Mouse (Mus musculus) ovary, adult 18-20 months (tissue): Measurements from ENCODE around the gene Afdn.
"Not testable (repeated sequence)": the region's sequence is repeated elsewhere in the genome, so short reads cannot be mapped to it uniquely, and the experiment has no call there.

ENCODE experiments used
- DNase-seq: peaks from one replicate; pipeline ENCODE4 v3.0.0; 2022; ENCODE audit warnings: low spot score, mixed read lengths

Gene Afdn

DNA sequence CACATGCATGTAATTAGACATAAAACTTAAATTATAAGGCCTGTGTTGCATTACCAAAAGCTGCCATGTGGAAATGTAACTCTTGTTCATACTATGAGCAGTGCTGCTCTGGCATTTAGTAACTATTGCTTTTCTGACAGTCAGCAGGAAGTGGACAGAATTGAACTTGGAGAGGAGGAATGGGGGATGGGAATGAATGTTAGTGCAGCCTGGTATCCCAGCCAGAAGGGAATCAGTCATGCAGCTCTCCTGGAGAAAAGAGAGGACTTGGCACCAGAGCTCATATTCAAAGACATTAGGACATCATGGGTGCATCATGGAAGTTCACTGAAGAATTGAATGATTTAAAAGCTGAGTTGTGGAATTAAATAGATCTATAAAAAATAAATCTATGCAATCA lies 117.1 kb downstream of the Afdn start:
- DNase-seq: no peak

GRCm38 (mm10) chr17:13879731-13880130 lies 119.4 kb downstream of the Afdn start:
- DNase-seq: no peak

- no peak for DNase-seq
Measured at GRCm38 (mm10) chr17:13883540-13883939, 123.2 kb downstream of the Afdn start.

GRCm38 (mm10) chr17:13889818-13890434 lies 129.6 kb downstream of the Afdn start:
- DNase-seq: no peak

DNA sequence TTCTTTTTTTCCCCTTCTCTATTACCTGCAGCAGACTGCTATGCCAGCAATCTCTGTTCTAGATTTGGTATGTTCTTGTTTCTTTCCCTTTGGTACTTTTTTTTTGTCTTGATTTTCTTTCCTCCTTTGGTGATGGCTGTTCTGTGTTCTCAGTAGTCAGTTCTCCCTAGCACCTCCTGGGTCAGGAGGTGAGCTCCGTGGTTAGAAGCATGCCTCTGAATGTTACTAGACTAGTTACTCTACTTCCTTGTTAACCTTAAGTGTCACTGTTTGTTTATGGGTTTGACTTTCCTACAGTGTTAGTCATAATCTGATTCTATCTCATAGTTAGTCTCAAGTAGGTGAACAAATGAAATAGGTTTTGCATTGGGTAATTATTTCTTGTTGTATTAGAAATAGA lies 130.6 kb downstream of the Afdn start:
- no peak for DNase-seq

GRCm38 (mm10) chr17:13898838-13899237 lies 138.5 kb downstream of the Afdn start:
- no peak for DNase-seq

- no peak for DNase-seq
Measured at GRCm38 (mm10) chr17:13899241-13899640, 138.9 kb downstream of the Afdn start.

GRCm38 (mm10) chr17:13903793-13904192 lies 143.5 kb downstream of the Afdn start:
- no peak for DNase-seq

DNA sequence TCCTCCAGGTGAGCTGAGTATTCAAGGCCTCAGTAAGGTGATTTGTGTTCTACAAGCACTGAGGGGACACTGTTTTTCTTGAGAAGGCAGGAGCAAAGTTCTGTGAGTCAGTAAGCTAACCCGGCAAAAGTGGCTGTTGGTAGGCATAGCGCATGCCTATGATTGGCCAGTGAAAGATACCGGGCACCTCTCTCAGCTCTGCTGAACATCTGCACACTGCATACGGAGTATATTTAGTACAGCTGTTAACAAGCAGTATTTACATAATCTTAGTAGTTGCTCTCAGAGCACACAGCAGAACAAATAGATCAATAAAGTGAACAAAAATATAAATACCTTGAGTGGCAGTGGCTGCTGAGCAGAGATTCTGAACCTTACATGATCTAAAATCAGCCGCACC lies 146.7 kb downstream of the Afdn start:
- no peak for DNase-seq

DNA sequence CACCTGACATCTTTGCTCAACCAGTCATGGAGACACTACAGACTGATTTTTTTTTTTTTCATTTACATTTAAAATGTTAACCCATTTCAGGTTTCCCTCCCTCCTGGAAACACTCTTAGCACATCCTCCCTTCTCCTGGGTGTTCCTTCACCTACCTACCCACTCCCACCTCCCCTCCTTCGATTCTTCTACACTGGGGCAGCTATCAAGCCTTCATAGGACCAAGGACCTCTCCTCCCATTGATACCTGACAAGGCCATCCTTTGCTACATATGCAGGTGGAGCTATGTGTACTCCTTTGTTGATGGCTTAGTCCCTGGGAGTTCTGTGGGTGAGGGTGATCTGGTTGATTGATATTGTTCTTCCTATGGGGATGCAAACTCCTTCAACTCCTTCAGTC lies 147.3 kb downstream of the Afdn start:
- DNase-seq: no peak

DNA sequence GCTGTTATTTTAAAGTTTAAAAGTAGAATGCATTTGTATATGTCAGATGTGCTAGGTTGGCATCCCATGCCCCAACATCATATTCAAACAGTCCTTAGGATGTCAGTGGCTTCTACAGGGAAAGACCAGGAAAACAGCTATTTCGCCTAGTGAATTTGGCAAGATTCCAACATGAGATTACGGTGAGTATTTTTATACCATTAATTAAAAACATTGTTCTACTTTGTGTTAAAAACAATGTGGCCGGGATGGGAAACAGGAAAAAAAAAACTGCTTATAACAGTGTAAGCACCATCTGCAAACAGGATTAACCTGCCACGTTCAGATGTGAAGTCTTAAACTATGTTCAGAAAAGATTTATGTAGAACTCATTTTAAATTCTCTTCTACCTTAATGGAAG lies 153.6 kb downstream of the Afdn start:
- no peak for DNase-seq

DNA sequence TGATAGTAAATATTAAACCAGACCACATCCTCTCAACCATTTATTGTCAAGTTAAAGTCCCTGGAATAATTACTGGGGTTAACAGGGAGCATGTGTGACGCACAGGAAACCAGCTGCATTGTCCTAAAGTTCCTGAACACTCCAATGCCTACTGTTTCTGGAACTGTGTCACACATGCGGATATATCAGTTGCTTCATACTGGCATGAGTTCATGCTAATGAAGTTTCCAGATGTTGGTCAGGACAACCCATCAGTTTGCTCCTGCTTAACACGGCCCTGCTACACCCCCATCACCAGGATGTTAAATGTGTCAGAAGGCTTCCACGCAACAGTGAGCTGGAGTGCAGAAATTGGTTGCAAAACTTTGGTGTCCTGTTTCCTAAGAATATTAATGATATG lies 154.2 kb downstream of the Afdn start:
- DNase-seq: no peak

DNA sequence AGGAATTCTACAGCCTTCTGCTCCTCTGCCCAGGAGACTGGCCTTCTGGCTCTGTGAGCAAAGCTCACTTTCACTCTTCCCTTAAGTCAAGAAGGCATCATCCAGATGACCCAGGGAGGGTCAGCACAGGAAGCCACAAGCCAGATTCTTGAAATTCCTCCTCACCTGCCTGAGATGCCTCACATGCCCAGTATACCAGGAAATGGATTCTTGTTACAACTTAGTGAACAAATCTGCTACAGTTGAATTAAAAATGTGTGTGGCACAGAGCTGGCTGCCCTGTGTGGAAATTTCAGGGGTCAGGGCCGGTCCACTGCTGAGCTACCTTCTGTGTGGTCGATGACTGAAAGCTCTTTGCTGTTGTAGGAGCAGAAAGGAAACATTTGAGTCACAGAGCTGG lies 160.4 kb downstream of the Afdn start:
- no peak for DNase-seq

DNA sequence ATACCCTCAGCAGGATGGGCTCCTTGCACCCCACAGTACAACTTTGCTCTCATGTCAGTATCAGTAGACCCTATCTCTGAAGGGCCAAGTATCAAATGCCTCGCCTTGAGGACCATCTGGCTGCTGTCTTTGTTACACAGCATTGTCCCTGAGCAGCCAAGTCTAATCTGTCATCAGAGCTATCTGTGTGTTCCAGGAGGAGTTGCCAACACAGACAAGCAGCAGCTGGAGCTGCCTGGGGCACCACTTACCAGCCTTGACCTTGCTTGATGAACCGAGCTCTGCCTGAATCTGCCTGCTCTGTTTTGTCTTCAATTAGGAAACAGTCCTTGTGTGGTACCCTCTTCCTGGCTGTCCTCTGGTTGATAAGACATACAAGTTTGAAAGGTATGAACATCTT lies 163.1 kb downstream of the Afdn start:
- DNase-seq: peak; percentile 70

DNA sequence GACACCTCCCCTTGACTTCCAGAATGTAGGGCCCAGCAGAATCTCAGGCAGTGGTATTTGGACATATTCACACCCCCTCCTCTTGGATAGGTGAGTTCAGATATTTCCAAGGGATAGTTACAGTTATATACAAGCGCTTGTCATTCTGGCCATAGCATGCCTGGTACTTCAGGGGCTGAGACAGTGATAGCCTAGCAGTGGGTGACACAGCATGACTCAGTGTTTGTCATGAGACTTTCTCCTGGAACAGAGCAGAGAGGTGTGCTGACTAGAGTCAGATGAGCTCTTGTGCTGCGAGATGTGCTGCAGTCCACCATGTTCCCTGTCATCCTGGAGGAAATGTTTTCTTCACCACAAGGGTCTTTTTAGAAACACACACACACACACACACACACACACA lies 164.2 kb downstream of the Afdn start:
- no peak for DNase-seq

DNA sequence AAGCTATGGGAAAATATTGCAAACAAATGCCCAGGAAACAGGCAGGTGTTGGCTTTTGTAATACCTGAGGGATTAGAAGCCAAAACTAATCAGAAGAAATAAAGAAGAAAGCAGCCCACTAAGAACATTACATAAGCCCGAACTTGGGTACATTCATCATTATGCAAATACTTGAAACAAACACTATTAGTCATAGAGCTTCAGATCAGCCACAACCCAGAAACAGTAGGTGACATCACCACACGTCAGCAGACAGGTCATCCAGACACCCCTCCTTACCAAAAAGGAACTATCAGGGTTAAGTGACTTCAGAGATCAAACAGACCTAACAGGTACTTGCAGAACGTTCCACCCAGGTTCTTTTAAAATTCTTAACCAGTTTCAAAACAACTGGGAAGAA lies 165.6 kb downstream of the Afdn start:
- DNase-seq: no peak

GRCm38 (mm10) chr17:13930421-13930820 lies 170.1 kb downstream of the Afdn start:
- no peak for DNase-seq

DNA sequence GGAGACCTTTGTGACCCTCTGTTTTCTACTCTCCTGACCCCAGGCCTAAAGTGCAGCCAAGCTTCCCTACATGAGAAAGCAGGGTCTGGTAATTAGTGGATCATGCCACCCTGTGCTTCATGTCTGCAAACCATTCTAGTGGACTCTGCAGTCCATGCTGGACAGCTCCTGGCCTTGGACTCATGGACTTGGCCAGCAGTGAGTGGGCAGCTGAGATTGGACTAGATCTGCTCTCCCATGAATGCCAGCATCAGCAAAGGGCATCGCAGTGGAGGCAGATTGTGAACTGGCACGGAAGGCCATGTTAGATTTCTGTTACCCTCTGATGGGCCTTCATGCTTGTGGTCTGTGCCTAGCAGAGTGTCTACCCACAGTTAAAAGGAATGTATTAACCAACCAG lies 175.0 kb downstream of the Afdn start:
- DNase-seq: not testable (repeated sequence)

DNA sequence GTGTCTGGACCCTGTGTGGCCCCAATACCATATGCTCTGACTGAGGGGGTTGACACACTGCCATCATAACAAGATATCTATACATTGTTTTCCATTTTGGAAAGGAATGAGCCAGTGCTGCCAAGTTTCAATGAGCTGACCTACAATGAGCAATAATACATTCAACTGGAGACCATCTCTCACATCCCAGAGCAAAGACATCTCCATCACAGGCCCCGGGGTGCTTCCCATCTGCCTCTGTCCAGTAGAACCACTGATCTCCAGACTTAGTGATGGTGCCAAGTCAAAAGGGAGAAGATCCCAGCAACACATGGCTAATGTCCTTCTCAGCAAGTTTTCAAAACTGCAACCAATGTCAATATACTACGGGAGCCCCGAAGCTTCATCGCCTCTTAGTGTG lies 177.4 kb downstream of the Afdn start:
- DNase-seq: no peak

- no peak for DNase-seq
Measured at GRCm38 (mm10) chr17:13938652-13939051, 178.3 kb downstream of the Afdn start.

DNA sequence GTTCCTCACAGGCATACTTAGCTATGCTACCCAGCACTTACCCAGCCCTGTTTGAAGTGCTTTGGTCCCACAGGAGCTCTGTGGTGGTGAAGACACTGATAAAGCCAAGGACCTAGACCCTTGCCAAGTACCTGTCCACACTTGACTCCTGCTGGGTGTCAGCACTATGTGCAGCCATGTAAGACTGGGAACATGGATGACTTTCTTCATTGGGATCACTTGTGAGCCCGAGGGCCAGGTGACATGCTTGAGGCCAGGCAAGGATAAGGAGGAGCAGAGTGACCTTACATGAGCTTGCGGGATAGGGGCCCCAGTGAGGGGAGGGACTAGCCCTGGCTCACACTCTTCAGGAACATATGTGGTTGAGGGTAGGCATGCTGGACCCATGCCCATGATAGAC lies 178.9 kb downstream of the Afdn start:
- not testable (repeated sequence) for DNase-seq

- DNase-seq: no peak
Measured at GRCm38 (mm10) chr17:13940487-13940886, 180.1 kb downstream of the Afdn start.

GRCm38 (mm10) chr17:13948073-13948472 lies 187.7 kb downstream of the Afdn start, which contains the start of gene Gm7168:
Gene Gm7168, plus strand, starts transcription at chr17:13948373.
- DNase-seq: not testable (repeated sequence)

- DNase-seq: not testable (repeated sequence)
Measured at GRCm38 (mm10) chr17:13951570-13951969, 191.2 kb downstream of the Afdn start.
